9 mouse cellular contexts compared by ENCODE assay signal in genomic region chr1:168476216-168476897, GRCm38 (mm10). TPM values are rescaled to one million over a fixed set of nuclear protein-coding genes. Genes with fewer than 3 reads are reported as not detected.
DNase-seq lines count a peak whose midpoint lies in the region; ATAC-seq lines count a peak whose summit lies in the region.
"Had no signal": no experiment of that assay in that cellular context is flagged by ENCODE, and none has a peak within 500 bp of the region (broad histone marks: within the 10 kb centered on the region; RNA-seq: fewer than 3 reads in every experiment).

No protein-coding gene starts in this region.

- H3K27ac ChIP-seq in hindbrain, embryonic 14.5 days = peak overlapping the region; percentile 7

- no peaks in the 10 kb centered on the region for H3K36me3 ChIP-seq in hindbrain, embryonic 14.5 days (replicated peaks; ENCODE audit: control insufficient read depth, insufficient read depth)

- H3K4me2 ChIP-seq in hindbrain, embryonic 14.5 days (replicated peaks) = no peak overlapping the region

- ATAC-seq in cerebellum, adult (ENCODE audit: insufficient number of reproducible peaks, low FRiP score, low TSS enrichment) = no peak
- ATAC-seq in hindbrain, embryonic 14.5 days (ENCODE audit: low FRiP score) = peak; percentile 21; the same call in 1 of the 2 replicates
- ATAC-seq: lung, postnatal 0 days had no signal

- WGBS in hindbrain, embryonic 14.5 days = 39% methylated on average over 14 of the region's 14 CpGs

- no peaks in the 10 kb centered on the region for H3K27me3 ChIP-seq in hindbrain, embryonic 14.5 days (ENCODE audit: control insufficient read depth, insufficient read depth, low read length)

- no peaks in the 10 kb centered on the region for H3K9me3 ChIP-seq in hindbrain, embryonic 14.5 days (ENCODE audit: control insufficient read depth, low read length)

- peaks cover 41% of the 10 kb centered on the region for H3K4me1 ChIP-seq in hindbrain, embryonic 14.5 days (replicated peaks; ENCODE audit: control insufficient read depth, insufficient read depth, low read length)

- no peak overlapping the region for H3K9ac ChIP-seq in hindbrain, embryonic 14.5 days

- peak; percentile 23 to 27 for DNase-seq in cerebellum, postnatal 14 days
- DNase-seq in ovary, postnatal 36 days (ENCODE audit: low spot score) = peak; percentile 3
- no peak for DNase-seq in ovary, adult 18-20 months (ENCODE audit: low spot score)
- DNase-seq in hindbrain, embryonic 14.5 days (ENCODE audit: low spot score) = peak; percentile 49
- DNase-seq in retina, postnatal 7 days (ENCODE audit: low read depth, low spot score) = peak; percentile 51
- no peak for DNase-seq in testis, postnatal 10 days (ENCODE audit: low spot score)
- DNase-seq in thymus, adult 18-20 months = no peak

- H3K4me3 ChIP-seq in hindbrain, embryonic 14.5 days (replicated peaks; ENCODE audit: low read length) = no peak overlapping the region

RNA-seq across cellular contexts. Expression of gene Pbx1, which starts 44.3 kb away (rescaled TPM):
- polyA plus RNA-seq in hindbrain, embryonic 14.5 days (2014; fragmentation: Nextera tagmentation; extraction: Ambion mirVana) = 46.3 and 48.6 TPM in 2 replicates

Comparison
In these comparisons a context has a peak if more than half of its experiments do, and no peak if none do; other contexts are left out.
1. DNase-seq: peak in cerebellum, postnatal 14 days (2 of 2), ovary, postnatal 36 days (single experiment), hindbrain, embryonic 14.5 days (single experiment) and retina, postnatal 7 days (single experiment); none in ovary, adult 18-20 months (single experiment), testis, postnatal 10 days (single experiment) and thymus, adult 18-20 months (0 of 2).